Mouse (Mus musculus) CH12.LX (cell line): Measurements from ENCODE around the gene Pdk2. TPM values are rescaled to one million over a fixed set of nuclear protein-coding genes. Genes with fewer than 3 reads are reported as not detected.

Experiments used
- DNase-seq: peaks from one replicate; pipeline ENCODE4 v3.0.0-alpha.2; 2013; ENCODE audit errors: extremely low read depth
- H3K27ac ChIP-seq: 2 replicates; pipeline ENCODE4 v1.5.1; 2012; ENCODE audit warnings: low read depth, mild to moderate bottlenecking, control low read depth, moderate library complexity; ENCODE audit not compliant: insufficient read depth
- H3K27me3 ChIP-seq: replicated peaks from 2 replicates; pipeline ENCODE3; 2012; ENCODE audit warnings: inconsistent platforms
- H3K36me3 ChIP-seq, 2 experiments: replicated peaks in 1 of 2; 2 replicates each; pipeline versions ENCODE3 to v1.6.1; 2012; ENCODE audit warnings: inconsistent platforms in 1 of 2, low read length in 1 of 2, mild to moderate bottlenecking in 1 of 2, mixed read lengths in 1 of 2, moderate library complexity in 1 of 2; ENCODE audit not compliant: control insufficient read depth in 1 of 2, insufficient read depth in 1 of 2
- H3K4me1 ChIP-seq, 2 experiments: 2 replicates each; pipeline ENCODE4 v1.6.1; 2012; ENCODE audit warnings: inconsistent platforms in 1 of 2, moderate library complexity in 1 of 2; ENCODE audit not compliant: insufficient read depth in 2 of 2, control insufficient read depth in 1 of 2
- H3K4me2 ChIP-seq: 2 replicates; pipeline ENCODE4 v1.6.1; 2012; ENCODE audit warnings: low read depth, mild to moderate bottlenecking, control low read depth; ENCODE audit not compliant: poor library complexity, insufficient read depth, severe bottlenecking
- H3K4me3 ChIP-seq, 3 experiments: fragments of 150-350 bp in 1 of 3; sonication (generic) in 1 of 3; replicated peaks in 1 of 3; 2 replicates each; pipeline versions ENCODE3 to v1.5.1; 2011 to 2012; ENCODE audit warnings: low read depth in 2 of 3, low read length in 2 of 3, mild to moderate bottlenecking in 2 of 3, moderate library complexity in 2 of 3, control low read depth in 1 of 3, improper control_type of control experiment in 1 of 3, inconsistent platforms in 1 of 3, mixed read lengths in 1 of 3; ENCODE audit not compliant: poor library complexity in 1 of 3
- H3K79me2 ChIP-seq: replicated peaks from 2 replicates; pipeline ENCODE4 v1.6.1; 2012; ENCODE audit warnings: mild to moderate bottlenecking, moderate library complexity; ENCODE audit not compliant: control insufficient read depth, poor library complexity, insufficient read depth, severe bottlenecking; ENCODE audit errors: extremely low read depth
- H3K9ac ChIP-seq: 2 replicates; pipeline ENCODE4 v1.6.1; 2012; ENCODE audit warnings: low read depth, mild to moderate bottlenecking, control low read depth, moderate library complexity; ENCODE audit not compliant: insufficient read depth
- H3K9me3 ChIP-seq: replicated peaks from 2 replicates; pipeline ENCODE3; 2012; ENCODE audit warnings: low read length, inconsistent platforms, mixed read lengths
- BHLHE40 ChIP-seq: IDR thresholded peaks from 2 replicates; pipeline ENCODE4 v1.6.1; 2011; ENCODE audit warnings: mild to moderate bottlenecking, low read depth, low read length, improper control_type of control experiment
- CHD2 ChIP-seq: IDR thresholded peaks from 2 replicates; pipeline ENCODE4 v1.6.1; 2011; ENCODE audit warnings: low read length, improper control_type of control experiment
- ELF1 ChIP-seq: IDR thresholded peaks from 2 replicates; pipeline ENCODE4 v1.6.1; 2014; ENCODE audit warnings: low read depth, mild to moderate bottlenecking, inconsistent platforms, low read length, improper control_type of control experiment
- EP300 ChIP-seq: IDR thresholded peaks from 2 replicates; pipeline ENCODE4 v1.6.1; 2011; ENCODE audit warnings: low read length, improper control_type of control experiment
- IRF4 ChIP-seq: IDR thresholded peaks from 2 replicates; pipeline ENCODE4 v1.6.1; 2014; ENCODE audit warnings: low read depth, mild to moderate bottlenecking, inconsistent platforms, low read length, improper control_type of control experiment
- MAX ChIP-seq: IDR thresholded peaks from 2 replicates; pipeline ENCODE4 v1.6.1; 2011; ENCODE audit warnings: low read length, improper control_type of control experiment
- MAZ ChIP-seq: IDR thresholded peaks from 2 replicates; pipeline ENCODE4 v1.6.1; 2012; ENCODE audit warnings: low read depth, mild to moderate bottlenecking, inconsistent platforms, low read length, improper control_type of control experiment, moderate library complexity
- MEF2A ChIP-seq: IDR thresholded peaks from 2 replicates; pipeline ENCODE4 v1.6.1; 2014; ENCODE audit warnings: low read depth, mild to moderate bottlenecking, inconsistent platforms, low read length, improper control_type of control experiment, borderline replicate concordance
- MXI1 ChIP-seq: IDR thresholded peaks from 2 replicates; pipeline ENCODE4 v1.6.1; 2011; ENCODE audit warnings: mild to moderate bottlenecking, low read depth, low read length, improper control_type of control experiment
- NELFE ChIP-seq: IDR thresholded peaks from 2 replicates; pipeline ENCODE4 v1.6.1; 2011; ENCODE audit warnings: low read depth, low read length, improper control_type of control experiment
- PAX5 ChIP-seq: IDR thresholded peaks from 2 replicates; pipeline ENCODE4 v1.6.1; 2012; ENCODE audit warnings: low read length, inconsistent platforms, mixed read lengths
- RCOR1 ChIP-seq: conservative IDR thresholded peaks from 2 replicates; pipeline ENCODE4 v1.6.1; 2012; ENCODE audit warnings: low read depth, mild to moderate bottlenecking, inconsistent platforms, low read length, improper control_type of control experiment
- SIN3A ChIP-seq: IDR thresholded peaks from 2 replicates; pipeline ENCODE4 v1.6.1; 2012; ENCODE audit warnings: low read length, improper control_type of control experiment, inconsistent platforms
- TCF12 ChIP-seq: IDR thresholded peaks from 2 replicates; pipeline ENCODE4 v1.6.1; 2014; ENCODE audit warnings: low read depth, mild to moderate bottlenecking, inconsistent platforms, low read length, improper control_type of control experiment
- USF1 ChIP-seq: IDR thresholded peaks from 2 replicates; pipeline ENCODE4 v1.6.1; 2014; ENCODE audit warnings: low read depth, mild to moderate bottlenecking, inconsistent platforms, low read length, improper control_type of control experiment
- USF2 ChIP-seq: conservative IDR thresholded peaks from 2 replicates; pipeline ENCODE4 v1.6.1; 2011; ENCODE audit warnings: low read depth, low read length, improper control_type of control experiment
- ZKSCAN1 ChIP-seq: IDR thresholded peaks from 2 replicates; pipeline ENCODE4 v1.6.1; 2012; ENCODE audit warnings: low read depth, inconsistent platforms, low read length, improper control_type of control experiment, borderline replicate concordance
- ZMIZ1 ChIP-seq: IDR thresholded peaks from 2 replicates; pipeline ENCODE4 v1.6.1; 2012; ENCODE audit warnings: low read depth, mild to moderate bottlenecking, inconsistent platforms, low read length, improper control_type of control experiment
- dilution Hi-C: fragments of 300-500 bp; cut with MboI; formaldehyde crosslinking; loops from 2 replicates; pipeline ENCODE4 v1.14.3; 2020; ENCODE audit warnings: low sequenced_read_pairs; ENCODE audit not compliant: extremely low pct_unique_long_range_greater_than_20kb, extremely low pct_ligation_motif_present
- in situ Hi-C: fragments of 300-500 bp; cut with MboI; formaldehyde crosslinking; loops from 3 replicates; pipeline ENCODE4 v1.14.3; 2019; ENCODE audit warnings: low sequenced_read_pairs, low pct_ligation_motif_present, low pct_unique_long_range_greater_than_20kb, mixed read lengths
- polyA plus RNA-seq: library from polyadenylated mRNA; unstranded; fragments of >175 nt; gene quantifications from 2 replicates; pipeline ENCODE4 v1.2.1, GENCODE M21; 2012; ENCODE audit warnings: low read depth; ENCODE audit not compliant: insufficient read length
- total RNA-seq, 2 experiments: library from RNA; depleted of rRNA; stranded (reverse); fragments of 300-350 nt in 1 of 2; fragments of >200 nt in 1 of 2; gene quantifications; 2 replicates each; pipeline ENCODE4 v1.2.3; 2012 to 2014

Gene Pdk2
- total and polyA plus RNA-seq, 3 experiments, result not detected

- dilution Hi-C loops, result no loop called here
- peaks cover 18 to 49% of the 10 kb centered on the region in 2 experiments for H3K36me3 ChIP-seq
- H3K79me2 ChIP-seq, result 0 out of 2 replicates have a peak, but pooled peaks cover 3% of the 10 kb centered on the region
- DNase-seq, result no peak
- H3K4me1 ChIP-seq, result peaks cover 25 to 50% of the 10 kb centered on the region in 2 experiments
- no peaks in the 10 kb centered on the region for H3K9me3 ChIP-seq
- H3K27ac ChIP-seq, result no peak overlapping the region
- no peak overlapping the region for H3K9ac ChIP-seq
- TF ChIP-seq USF2 (no peak), EP300 (no peak), MEF2A (no peak), ZMIZ1 (no peak), RCOR1 (no peak)
- H3K4me2 ChIP-seq, result no peak overlapping the region
- no peak overlapping the region for H3K4me3 ChIP-seq
- H3K27me3 ChIP-seq, result no peaks in the 10 kb centered on the region
- in situ Hi-C loops, result no loop called here
Measured at GRCm38 (mm10) chr11:94994208-94994814, 46.8 kb downstream of the Pdk2 start.

GRCm38 (mm10) chr11:94992754-94993606, 48.2 kb downstream of the Pdk2 start:
- dilution Hi-C loops, result no loop called here
- Histone ChIP-seq H3K27me3 (peaks cover 3% of the 10 kb centered on the region), H3K4me1 (peaks cover 25 to 57% of the 10 kb centered on the region in 2 experiments), H3K36me3 (peaks cover 15 to 38% of the 10 kb centered on the region in 2 experiments), H3K9ac (peak overlapping the region; percentile 84; the same call in 1 of the 2 replicates), H3K27ac (no peak overlapping the region), H3K79me2 (0 out of 2 replicates have a peak, but pooled peaks cover 3% of the 10 kb centered on the region), H3K4me3 (peak overlapping the region; percentile 19 to 78 (median 65)), H3K9me3 (no peaks in the 10 kb centered on the region), H3K4me2 (peak overlapping the region; percentile 72)
- in situ Hi-C loops, result no loop called here
- TF ChIP-seq MXI1 (peak; percentile 4; the same call in 1 of the 2 replicates), BHLHE40 (peak; percentile 16; the same call in 1 of the 2 replicates), CHD2 (0 out of 2 replicates have a peak, but pooled peaks have one; percentile 34), USF2 (no peak), MAZ (0 out of 2 replicates have a peak, but pooled peaks have one; percentile 17), PAX5 (no peak), USF1 (peak; percentile 40), TCF12 (peak; percentile 32), MAX (peak; percentile 41; the same call in 1 of the 2 replicates), EP300 (peak; percentile 76), SIN3A (peak; percentile 38), ELF1 (0 out of 2 replicates have a peak, but pooled peaks have one; percentile 30), NELFE (no peak), IRF4 (peak; percentile 80), ZKSCAN1 (no peak)
- DNase-seq, result no peak
